Mouse (Mus musculus) hindbrain, embryonic 14.5 days (tissue): Measurements from ENCODE around the gene Ptcra. TPM values are rescaled to one million over a fixed set of nuclear protein-coding genes. Genes with fewer than 3 reads are reported as not detected.
A peak's percentile ranks its signal among the peaks of the same experiment; 100 is the strongest.
"Not testable (repeated sequence)": the region's sequence is repeated elsewhere in the genome, so short reads cannot be mapped to it uniquely, and the experiment has no call there.

ENCODE experiments used
- ATAC-seq: fragments of 200-750 bp; cut with Nextera tagmentation; 2 replicates; pipeline ENCODE4 v1.8.0; 2017; ENCODE audit warnings: moderate number of reproducible peaks, mild to moderate bottlenecking, moderate TSS enrichment, moderate library complexity; ENCODE audit not compliant: low FRiP score
- DNase-seq: peaks from one replicate; pipeline ENCODE4 v3.0.0-alpha.2; 2015; ENCODE audit warnings: low spot score
- H3K27ac ChIP-seq: fragments of 300-500 bp; sonication (generic); 2 replicates; pipeline ENCODE4 v1.5.1; 2014; ENCODE audit warnings: mild to moderate bottlenecking, moderate library complexity
- H3K27me3 ChIP-seq: fragments of 300-500 bp; sonication (generic); 2 replicates; pipeline ENCODE4 v1.6.1; 2014; ENCODE audit warnings: mild to moderate bottlenecking, low read length, mixed read lengths; ENCODE audit not compliant: control insufficient read depth, insufficient read depth
- H3K36me3 ChIP-seq: fragments of 300-500 bp; sonication (generic); replicated peaks from 2 replicates; pipeline ENCODE4 v1.6.1; 2014; ENCODE audit not compliant: control insufficient read depth, insufficient read depth
- H3K4me1 ChIP-seq: fragments of 300-500 bp; sonication (generic); replicated peaks from 2 replicates; pipeline ENCODE4 v1.6.1; 2014; ENCODE audit warnings: antibody characterized with exemption, low read length, mixed read lengths; ENCODE audit not compliant: control insufficient read depth, insufficient read depth
- H3K4me2 ChIP-seq: fragments of 300-500 bp; sonication (generic); replicated peaks from 2 replicates; pipeline ENCODE4 v1.6.1; 2014; ENCODE audit warnings: mild to moderate bottlenecking, moderate library complexity
- H3K4me3 ChIP-seq: fragments of 300-500 bp; sonication (generic); replicated peaks from 2 replicates; pipeline ENCODE4 v1.5.1; 2014; ENCODE audit warnings: mild to moderate bottlenecking, low read length
- H3K9ac ChIP-seq: fragments of 300-500 bp; sonication (generic); 2 replicates; pipeline ENCODE4 v1.6.1; 2014
- H3K9me3 ChIP-seq: fragments of 300-500 bp; sonication (generic); 2 replicates; pipeline ENCODE4 v1.6.1; 2016; ENCODE audit warnings: low read length; ENCODE audit not compliant: control insufficient read depth
- WGBS: fragments of 180-500 bp; shearing (Covaris S2); extraction: QIAGEN DNeasy Blood & Tissue Kit; methylation state at CpG from one replicate; pipeline ENCODE4 v1.1.7; 2014; 5-methylcytosine and 5-hydroxymethylcytosine counted together
- polyA plus RNA-seq: library from polyadenylated mRNA; unstranded; fragments of >200 nt; fragmentation: Nextera tagmentation; extraction: Ambion mirVana; gene quantifications from 2 replicates; pipeline ENCODE4 v1.2.1, GENCODE M21; 2014

Ptcra gene
- polyA plus RNA-seq, 1 experiment from 2014 or later = 0.35 TPM

DNA sequence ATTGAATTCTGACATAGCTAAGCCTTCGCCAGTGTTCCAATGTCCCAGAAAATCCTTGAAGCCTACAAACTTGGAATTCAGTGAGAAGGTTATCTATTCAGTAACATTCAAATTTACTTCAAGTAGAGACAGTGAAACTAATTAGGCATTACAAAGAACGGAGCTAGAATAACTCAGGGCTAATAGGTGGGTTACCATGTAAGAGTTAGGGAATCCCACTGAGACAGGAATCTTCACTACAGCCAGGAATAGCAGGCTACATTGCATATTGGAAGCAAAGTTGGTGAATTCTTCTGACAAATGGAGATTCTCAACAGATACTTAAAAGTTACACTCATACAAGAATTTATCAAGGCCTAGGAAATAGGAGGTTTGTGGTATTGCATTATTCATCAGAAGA is 24.5 kb upstream of the Ptcra start:
- DNase-seq, H3K36me3 ChIP-seq, ATAC-seq, H3K9me3 ChIP-seq, H3K4me3 ChIP-seq, H3K27me3 ChIP-seq, H3K9ac ChIP-seq, H3K4me1 ChIP-seq, H3K4me2 ChIP-seq, H3K27ac ChIP-seq: not testable (repeated sequence)
- 53% methylated on average over 2 of the region's 2 CpGs for WGBS

DNA sequence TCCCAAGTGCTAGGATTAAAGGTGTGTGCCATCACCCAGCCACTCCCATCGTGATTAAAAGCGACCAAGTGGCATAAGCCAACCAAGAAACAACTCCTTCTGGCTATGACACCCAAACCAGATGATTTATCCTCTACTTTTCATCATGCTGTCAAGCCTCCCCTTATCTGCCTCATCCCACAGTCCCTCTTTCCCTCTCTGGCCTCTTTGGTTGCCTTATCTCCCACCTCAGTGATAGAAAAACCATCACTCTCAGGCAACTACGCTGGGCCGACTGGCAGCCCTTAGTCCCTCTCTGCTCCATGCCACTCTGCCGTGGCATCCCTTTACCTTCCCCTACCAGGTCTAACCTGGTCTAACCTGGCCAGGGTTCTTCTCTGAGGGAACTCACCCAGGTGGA is 23.4 kb upstream of the Ptcra start:
- Histone ChIP-seq H3K27ac (no peak overlapping the region), H3K36me3 (no peaks in the 10 kb centered on the region), H3K4me2 (no peak overlapping the region), H3K27me3 (no peaks in the 10 kb centered on the region), H3K4me3 (no peak overlapping the region), H3K9me3 (no peaks in the 10 kb centered on the region), H3K9ac (no peak overlapping the region), H3K4me1 (no peaks in the 10 kb centered on the region)
- DNase-seq (no peak), ATAC-seq (no peak)
- WGBS = 98% methylated on average over 5 of the region's 5 CpGs

DNA sequence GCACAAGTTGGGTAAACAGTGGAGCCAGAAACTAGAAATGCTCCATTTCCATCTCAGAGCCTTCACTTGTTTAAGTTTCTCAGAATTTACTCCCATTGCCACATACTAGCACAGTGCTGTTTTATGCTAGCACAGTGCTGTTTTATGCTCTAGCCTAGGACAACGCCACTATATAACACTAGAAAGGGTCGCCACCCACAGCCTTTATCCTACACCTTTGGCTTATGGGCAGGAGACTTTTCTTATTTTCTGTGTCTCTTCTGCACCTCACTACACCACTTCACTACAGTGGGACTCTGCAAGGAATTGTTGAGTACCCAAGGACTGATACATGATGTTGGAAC is 19.7 kb upstream of the Ptcra start:
- 0 out of 2 replicates have a peak, but pooled peaks have one; percentile 1 for ATAC-seq
- Histone ChIP-seq H3K27ac (peak overlapping the region; percentile 78; the same call in 1 of the 2 replicates), H3K4me3 (peak overlapping the region; percentile 50), H3K36me3 (peaks cover 31% of the 10 kb centered on the region), H3K4me2 (peak overlapping the region; percentile 76), H3K4me1 (peaks cover 9% of the 10 kb centered on the region), H3K9me3 (no peaks in the 10 kb centered on the region), H3K9ac (no peak overlapping the region), H3K27me3 (no peaks in the 10 kb centered on the region)
- WGBS = 83% methylated on average over 2 of the region's 2 CpGs
- no peak for DNase-seq

DNA sequence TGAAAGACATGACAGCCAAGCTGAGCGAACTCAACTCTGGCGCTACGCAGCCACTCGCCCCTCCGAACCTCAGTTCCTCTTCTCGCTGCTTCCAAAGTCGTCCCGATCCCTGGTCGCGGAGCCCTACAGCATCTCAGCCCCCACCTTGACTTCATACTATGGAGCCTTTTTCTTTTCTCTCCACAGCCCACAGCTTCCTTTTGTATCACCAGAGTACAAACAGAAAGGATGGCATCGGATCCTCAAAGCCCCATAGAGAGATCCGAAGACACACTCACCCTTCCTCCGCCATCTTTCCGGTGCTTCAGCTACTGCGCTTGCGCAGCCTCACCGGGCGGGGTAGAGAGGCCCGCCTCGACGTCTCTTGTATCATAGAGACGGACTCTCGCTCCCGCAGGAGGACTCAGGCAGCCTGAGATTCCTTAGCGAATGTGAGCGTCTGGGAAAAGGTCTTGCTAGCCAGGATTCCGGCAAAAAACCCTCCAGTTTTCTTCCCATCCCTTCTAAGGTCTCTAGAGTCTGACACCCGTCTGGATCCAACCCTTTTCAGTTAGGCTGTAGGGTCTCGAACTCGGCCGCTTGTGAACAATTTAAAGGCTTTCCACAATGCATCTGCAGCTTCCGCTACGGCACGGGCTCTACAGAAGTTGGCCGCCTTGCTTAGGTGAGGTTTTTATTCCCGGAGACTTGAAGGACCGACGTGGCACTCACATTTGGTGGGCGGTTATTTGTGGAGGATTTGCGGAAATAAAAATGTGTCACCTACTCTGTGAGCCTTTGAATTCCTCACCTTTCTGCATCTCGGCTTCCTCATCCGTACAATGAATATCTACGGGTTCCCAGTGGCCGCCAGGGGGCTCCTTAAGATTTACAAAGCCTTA is 19.1 kb upstream of the Ptcra start, which contains the start of gene Rpl7l1:
Gene Rpl7l1, minus strand, starts transcription at position 332 of the 881 bp plus-strand sequence.
- Histone ChIP-seq H3K27me3 (no peaks in the 10 kb centered on the region), H3K9me3 (no peaks in the 10 kb centered on the region), H3K4me3 (peak within 1 kb of the TSS; percentile 50), H3K27ac (peak within 1 kb of the TSS; percentile 78), H3K4me2 (peak within 1 kb of the TSS; percentile 76), H3K4me1 (peaks cover 9% of the 10 kb centered on the region), H3K9ac (peak within 1 kb of the TSS; percentile 69), H3K36me3 (peaks cover 37% of the 10 kb centered on the region)
- ATAC-seq (peak; percentile 96), DNase-seq (peak; percentile 92)
- under 1% methylated on average over 44 of the region's 44 CpGs for WGBS

DNA sequence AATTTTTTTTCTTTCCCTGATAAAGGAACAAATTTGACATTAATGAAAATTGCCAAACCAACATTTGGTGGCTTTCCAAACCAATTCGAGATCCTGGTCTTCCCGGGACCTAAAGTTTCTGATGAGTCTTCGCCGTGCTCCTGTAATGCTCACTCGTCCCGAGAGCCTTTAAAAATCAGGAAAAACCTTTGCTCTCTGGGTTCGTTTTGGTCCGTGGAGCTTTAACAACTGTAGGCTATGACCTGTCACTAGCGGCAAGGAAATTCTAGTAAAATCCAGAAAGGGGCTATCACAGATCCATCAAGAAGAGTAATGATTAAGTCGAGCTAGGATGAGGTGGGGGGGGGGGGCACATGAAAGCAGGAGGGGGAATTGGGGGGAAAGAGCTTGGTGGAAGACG is 18.4 kb upstream of the Ptcra start:
- Histone ChIP-seq H3K4me1 (peaks cover 9% of the 10 kb centered on the region), H3K36me3 (peaks cover 44% of the 10 kb centered on the region), H3K4me2 (peak overlapping the region; percentile 76), H3K27me3 (no peaks in the 10 kb centered on the region), H3K9ac (peak overlapping the region; percentile 69), H3K4me3 (peak overlapping the region; percentile 50), H3K9me3 (no peaks in the 10 kb centered on the region), H3K27ac (peak overlapping the region; percentile 78)
- 5% methylated on average over 11 of the region's 11 CpGs for WGBS
- ATAC-seq (no peak), DNase-seq (no peak)

DNA sequence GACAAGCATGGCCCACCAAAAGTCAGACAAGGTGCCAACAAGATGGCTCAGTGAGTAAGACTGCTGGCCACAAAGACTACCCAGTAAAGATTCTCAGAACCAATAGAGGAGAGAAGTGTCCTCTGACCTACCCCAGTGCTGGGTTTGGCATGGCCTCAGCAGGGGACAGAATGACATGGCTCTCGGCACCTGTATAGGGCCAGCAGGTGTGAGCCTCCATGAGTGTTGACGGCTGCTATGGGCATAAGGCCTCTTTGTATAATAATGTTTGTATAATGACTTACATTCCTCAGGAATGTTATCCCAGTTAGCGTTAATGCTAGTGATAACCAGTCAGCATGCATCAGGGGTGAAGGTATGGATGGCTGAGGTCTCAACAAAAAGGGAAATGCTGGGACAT is 12.6 kb upstream of the Ptcra start:
- ATAC-seq (no peak), DNase-seq (no peak)
- Histone ChIP-seq H3K36me3 (peaks cover 71% of the 10 kb centered on the region), H3K4me3 (no peak overlapping the region), H3K4me2 (no peak overlapping the region), H3K9ac (no peak overlapping the region), H3K4me1 (peaks cover 21% of the 10 kb centered on the region), H3K9me3 (no peaks in the 10 kb centered on the region), H3K27ac (no peak overlapping the region), H3K27me3 (no peaks in the 10 kb centered on the region)
- 92% methylated on average over 3 of the region's 3 CpGs for WGBS

DNA sequence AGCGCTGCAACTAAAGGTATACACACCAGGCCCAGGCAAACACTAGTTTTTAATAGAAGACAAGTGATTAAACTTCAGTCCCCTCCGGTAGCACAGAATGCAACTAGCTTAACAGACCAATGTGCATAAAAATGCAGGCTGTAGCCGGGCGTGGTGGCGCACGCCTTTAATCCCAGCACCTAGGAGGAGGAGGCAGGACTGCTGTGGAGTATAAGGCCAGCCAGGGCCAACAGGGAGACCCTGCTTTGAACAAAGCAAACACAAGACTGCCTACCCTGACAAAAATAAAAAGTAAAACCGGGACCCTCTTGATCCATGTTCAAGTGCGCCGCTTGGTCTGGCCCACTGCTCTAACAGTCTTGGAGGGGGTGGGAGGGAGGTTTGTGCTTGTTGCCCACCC is 11.6 kb upstream of the Ptcra start:
- peaks cover 19% of the 10 kb centered on the region for H3K4me1 ChIP-seq
- H3K9ac ChIP-seq = no peak overlapping the region
- DNase-seq (no peak), ATAC-seq (no peak)
- no peaks in the 10 kb centered on the region for H3K9me3 ChIP-seq
- no peaks in the 10 kb centered on the region for H3K27me3 ChIP-seq
- 95% methylated on average over 9 of the region's 9 CpGs for WGBS
- no peak overlapping the region for H3K4me3 ChIP-seq
- no peak overlapping the region for H3K4me2 ChIP-seq
- peaks cover 60% of the 10 kb centered on the region for H3K36me3 ChIP-seq
- H3K27ac ChIP-seq = no peak overlapping the region

DNA sequence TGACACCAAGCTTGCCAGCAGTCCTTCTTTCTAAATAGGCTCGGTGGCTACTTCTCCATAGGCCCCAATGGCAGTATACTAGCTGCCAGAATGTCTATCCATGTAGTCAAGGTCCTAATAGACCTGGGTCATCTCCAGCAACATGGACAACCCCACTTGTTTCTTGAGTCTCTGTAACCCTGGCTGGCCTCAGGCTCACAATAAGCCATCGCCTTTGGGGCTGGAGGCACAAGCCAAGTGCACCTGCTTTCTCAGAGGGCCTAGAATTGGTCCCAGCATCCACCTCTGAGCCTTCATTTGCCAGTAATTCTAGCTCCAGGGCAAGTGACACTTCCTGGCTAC is 10.6 kb upstream of the Ptcra start:
- no peaks in the 10 kb centered on the region for H3K27me3 ChIP-seq
- ATAC-seq = no peak
- 35% methylated on average over 2 of the region's 2 CpGs for WGBS
- no peak overlapping the region for H3K4me3 ChIP-seq
- peak overlapping the region; percentile 97; the same call in 1 of the 2 replicates for H3K4me2 ChIP-seq
- peaks cover 51% of the 10 kb centered on the region for H3K36me3 ChIP-seq
- H3K27ac ChIP-seq = no peak overlapping the region
- H3K9ac ChIP-seq = no peak overlapping the region
- H3K9me3 ChIP-seq = no peaks in the 10 kb centered on the region
- no peak for DNase-seq
- peaks cover 19% of the 10 kb centered on the region for H3K4me1 ChIP-seq

DNA sequence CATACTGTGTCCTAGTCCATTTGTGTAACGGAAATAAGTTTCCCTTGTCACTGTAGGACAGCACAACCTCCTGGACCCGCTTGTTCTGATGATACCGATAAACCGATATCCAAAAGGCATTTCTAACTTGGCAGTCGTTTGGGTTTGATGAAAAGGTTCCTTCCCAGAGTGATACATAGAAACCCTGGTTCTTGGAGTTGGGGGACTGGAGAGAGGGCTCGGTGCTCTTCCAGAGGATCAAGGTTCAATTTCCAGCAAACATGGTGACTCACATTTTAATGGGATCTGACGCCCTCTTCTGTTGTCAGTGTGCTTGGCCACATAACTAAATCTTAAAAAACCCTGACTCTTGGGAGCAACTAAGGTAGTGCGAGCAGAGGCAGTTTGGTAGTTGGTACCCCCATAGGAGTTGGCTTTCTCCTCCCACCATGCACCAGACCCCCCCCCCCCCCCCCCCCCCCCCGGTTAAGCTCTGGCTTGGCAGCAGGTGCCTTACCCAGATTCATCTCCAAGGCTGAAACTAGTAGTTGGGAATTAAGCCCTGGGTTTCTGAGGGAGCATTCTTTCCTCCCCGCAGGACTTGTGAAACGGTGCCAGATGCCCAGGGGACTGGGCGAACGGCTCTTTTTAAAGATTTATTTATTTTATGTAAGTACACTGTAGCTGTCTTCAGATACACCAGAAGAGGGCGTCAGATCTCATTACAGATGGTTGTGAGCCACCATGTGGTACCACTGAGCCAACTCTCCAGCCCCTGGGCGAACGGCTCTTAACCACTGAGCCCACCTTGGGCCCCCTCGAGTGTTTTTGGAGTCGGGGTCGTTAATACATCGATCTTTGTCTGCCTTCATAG is 10.0 kb upstream of the Ptcra start:
- Histone ChIP-seq H3K27me3 (no peaks in the 10 kb centered on the region), H3K27ac (peak overlapping the region; percentile 81; the same call in 1 of the 2 replicates), H3K4me2 (peak overlapping the region; percentile 97), H3K4me3 (peak overlapping the region; percentile 90), H3K9ac (peak overlapping the region; percentile 84), H3K36me3 (peaks cover 45% of the 10 kb centered on the region), H3K9me3 (no peaks in the 10 kb centered on the region), H3K4me1 (peaks cover 19% of the 10 kb centered on the region)
- DNase-seq (no peak), ATAC-seq (no peak)
- WGBS = 12% methylated on average over 19 of the region's 20 CpGs
